Mouse (Mus musculus) left cerebral cortex, postnatal 4 days (tissue): Measurements from ENCODE around the gene March4. TPM values are rescaled to one million over a fixed set of nuclear protein-coding genes. Genes with fewer than 3 reads are reported as not detected.
A peak's percentile ranks its signal among the peaks of the same experiment; 100 is the strongest.

Source experiments
- DNase-seq: peaks from one replicate; pipeline ENCODE4 v3.0.0-alpha.2; 2022
- intact Hi-C: fragments of 180-260 bp; cut with DNase I; formaldehyde crosslinking; loops from one replicate; pipeline ENCODE4 v1.15.1; 2025
- total RNA-seq, 2 experiments: library from RNA; stranded (reverse); gene quantifications; 2 replicates each; pipeline ENCODE4 v1.2.3; 2021

Gene March4
- 10 to 100 TPM; 64.8 to 68.3 TPM for total RNA-seq

DNA sequence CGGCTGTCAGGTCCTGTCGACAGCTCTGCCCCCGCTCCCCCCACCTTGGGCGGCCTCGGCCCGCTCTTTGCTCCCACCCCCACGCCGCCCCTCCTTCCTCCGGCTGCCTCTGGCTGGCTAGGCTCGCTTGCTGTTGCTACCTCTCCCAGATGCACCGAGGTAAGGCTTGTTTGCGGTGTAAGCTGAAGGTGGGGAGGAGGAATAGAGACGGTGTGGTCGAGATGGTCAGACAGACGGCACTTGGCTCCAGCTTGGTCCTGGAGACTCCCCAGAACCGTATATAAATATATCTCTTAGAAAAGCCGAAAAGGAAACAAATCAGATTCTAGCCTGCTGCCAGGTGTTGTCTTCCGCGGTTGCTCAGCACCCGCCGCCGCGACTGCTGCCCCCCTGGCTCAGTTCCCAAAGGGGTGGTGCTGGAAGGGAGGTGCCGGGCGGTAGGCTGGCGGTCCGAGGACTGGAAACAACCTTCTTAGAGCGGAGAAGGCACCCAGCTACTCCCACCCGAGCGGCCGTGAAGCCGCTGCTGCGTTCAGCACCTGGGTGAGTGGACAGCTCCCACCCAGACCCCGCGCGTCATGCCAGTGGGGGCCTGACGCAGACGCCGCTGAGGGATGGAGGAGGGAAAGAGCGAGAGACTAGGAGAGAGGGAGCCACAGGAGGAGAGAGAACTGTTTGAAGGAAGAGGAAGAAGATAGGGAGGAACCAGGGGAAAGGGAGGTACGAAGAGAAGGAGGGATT, at the start of gene March4:
TSS of gene March4 (minus strand) at position 320 of the 741 bp plus-strand sequence.
- intact Hi-C loops = loop anchor here (5.0 kb wide), 1 partner anchor 41 kb away; no protein-coding TSS in a partner anchor

GRCm38 (mm10) chr1:72585971-72586875, 49.5 kb upstream of the March4 start:
- DNase-seq = no peak
- intact Hi-C loops = no loop called here

More for the DNA sequence above, at the start of gene March4:
- peak; percentile 88 for DNase-seq

GRCm38 (mm10) chr1:72583906-72584305, 47.2 kb upstream of the March4 start:
- no peak for DNase-seq
- intact Hi-C loops = no loop called here

- intact Hi-C loops = no loop called here
- peak; percentile 92 for DNase-seq
Observed at GRCm38 (mm10) chr1:72582947-72583731, 46.4 kb upstream of the March4 start, which contains the start of gene Smarcal1. Smarcal1 (plus strand) TSS chr1:72583251.

GRCm38 (mm10) chr1:72578806-72579205, 42.1 kb upstream of the March4 start:
- DNase-seq = no peak
- intact Hi-C loops = loop anchor here (5.0 to 10.0 kb wide), 2 partner anchors 42 to 104 kb away; partner anchors contain the start of gene March4

- DNase-seq = no peak
Observed at GRCm38 (mm10) chr1:72578351-72578750, 41.6 kb upstream of the March4 start.

GRCm38 (mm10) chr1:72577481-72577922, 40.8 kb upstream of the March4 start:
- intact Hi-C loops = loop anchor here (5.0 to 10.0 kb wide), 2 partner anchors 40 to 103 kb away; partner anchors contain the start of gene March4
- DNase-seq = no peak

More at GRCm38 (mm10) chr1:72578351-72578750, 41.6 kb upstream of the March4 start:
- intact Hi-C loops = loop anchor here (5.0 to 10.0 kb wide), 2 partner anchors 41 to 104 kb away; partner anchors contain the start of gene March4

- intact Hi-C loops = loop anchor here (5.0 to 10.0 kb wide), 2 partner anchors 38 to 100 kb away; partner anchors contain the start of gene March4
- no peak for DNase-seq
Observed at GRCm38 (mm10) chr1:72575121-72575520, 38.4 kb upstream of the March4 start.

- intact Hi-C loops = loop anchor here (5.0 to 10.0 kb wide), 2 partner anchors 37 to 100 kb away; partner anchors contain the start of gene March4
- no peak for DNase-seq
Observed at GRCm38 (mm10) chr1:72574608-72575007, 37.9 kb upstream of the March4 start.

DNA sequence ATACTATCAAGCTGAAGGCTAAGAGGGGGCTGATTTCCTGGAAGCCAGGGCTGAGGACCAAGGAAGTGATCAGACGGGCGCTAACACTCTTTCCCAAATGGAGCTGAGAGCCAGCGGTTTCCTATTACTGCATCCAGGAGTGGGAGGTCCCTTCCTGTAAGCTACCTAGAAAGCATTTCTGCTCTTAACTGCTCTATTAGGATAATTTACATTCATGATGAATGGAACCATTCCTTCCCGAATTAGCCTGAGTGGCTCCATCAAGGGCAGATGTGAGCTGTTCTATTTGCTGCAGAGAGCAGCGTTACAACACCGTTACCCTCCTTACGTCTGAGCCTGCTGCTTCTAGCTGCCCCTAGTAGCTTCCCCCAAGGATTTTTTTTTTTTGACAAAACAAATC, 37.3 kb upstream of the March4 start:
- DNase-seq = no peak
- intact Hi-C loops = loop anchor here (10.0 kb wide), 1 partner anchor 99 kb away; no protein-coding TSS in a partner anchor

GRCm38 (mm10) chr1:72568725-72569124, 32.0 kb upstream of the March4 start:
- no peak for DNase-seq
- intact Hi-C loops = no loop called here

DNA sequence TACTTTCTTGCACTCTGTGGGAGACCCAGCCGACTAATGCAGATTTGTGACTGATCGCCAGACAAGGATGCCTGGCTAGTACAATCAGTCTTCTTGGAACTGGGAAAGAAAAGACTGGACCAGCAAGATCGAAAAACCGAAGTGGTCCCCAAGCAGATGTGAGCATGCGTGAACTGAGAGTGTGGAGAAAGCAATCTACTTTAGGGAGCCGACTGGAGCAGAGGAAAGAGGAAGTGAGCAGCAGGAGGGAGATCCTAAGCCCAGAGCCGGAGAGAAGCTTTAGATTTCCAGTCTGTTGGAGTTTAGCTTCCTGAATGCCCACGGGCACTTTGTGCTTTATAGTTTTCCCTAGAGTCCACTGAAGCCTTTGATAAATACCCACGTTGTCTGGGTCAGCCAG, 30.3 kb upstream of the March4 start:
- intact Hi-C loops = no loop called here
- DNase-seq = no peak

- intact Hi-C loops = no loop called here
- DNase-seq = no peak
Observed at GRCm38 (mm10) chr1:72564334-72564962, 27.7 kb upstream of the March4 start.

GRCm38 (mm10) chr1:72558625-72559024, 21.9 kb upstream of the March4 start:
- peak; percentile 20 for DNase-seq
- intact Hi-C loops = no loop called here

DNA sequence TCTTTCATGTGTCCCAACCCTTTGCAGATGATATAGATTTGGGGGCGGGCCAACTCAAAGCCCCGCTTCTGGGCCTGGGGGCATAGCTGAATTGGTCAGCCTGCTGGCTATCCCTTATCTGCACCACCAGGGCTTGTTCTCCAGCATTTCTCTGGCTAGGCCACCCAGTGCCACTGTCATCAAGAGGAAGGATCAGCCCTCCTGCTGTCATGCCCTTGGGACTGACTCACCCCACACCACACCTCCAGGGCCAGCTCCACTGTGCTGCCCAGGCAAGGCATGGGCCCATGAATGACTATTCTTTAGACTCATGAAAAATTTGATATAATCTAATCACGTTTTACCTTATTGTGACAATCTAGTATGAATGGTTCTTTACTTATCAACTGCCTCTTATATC, 19.7 kb upstream of the March4 start:
- DNase-seq = no peak
- intact Hi-C loops = no loop called here

DNA sequence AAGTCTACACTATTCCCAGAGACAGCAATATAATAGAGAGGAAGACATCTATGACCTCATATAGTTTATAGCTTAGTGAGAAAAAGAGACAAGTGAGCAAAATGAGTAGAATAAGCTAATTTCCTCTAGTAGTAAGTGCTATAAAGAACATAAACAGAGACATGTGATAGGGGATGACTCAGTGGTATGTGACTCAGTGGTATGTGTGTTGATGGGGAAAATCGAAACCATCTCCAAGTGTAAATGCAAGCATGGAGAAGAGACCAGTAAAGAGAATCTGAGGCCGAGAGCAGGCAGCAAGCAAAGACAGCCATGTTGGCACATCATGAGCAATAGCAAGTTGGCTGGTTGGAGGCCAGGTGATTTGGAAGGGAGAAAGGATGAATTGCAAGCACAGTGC, 13.6 kb upstream of the March4 start:
- intact Hi-C loops = no loop called here
- no peak for DNase-seq

GRCm38 (mm10) chr1:72538266-72538665, 1.5 kb upstream of the March4 start:
- intact Hi-C loops = loop anchor here (5.0 kb wide), 1 partner anchor 39 kb away; no protein-coding TSS in a partner anchor
- DNase-seq = peak; percentile 8

DNA sequence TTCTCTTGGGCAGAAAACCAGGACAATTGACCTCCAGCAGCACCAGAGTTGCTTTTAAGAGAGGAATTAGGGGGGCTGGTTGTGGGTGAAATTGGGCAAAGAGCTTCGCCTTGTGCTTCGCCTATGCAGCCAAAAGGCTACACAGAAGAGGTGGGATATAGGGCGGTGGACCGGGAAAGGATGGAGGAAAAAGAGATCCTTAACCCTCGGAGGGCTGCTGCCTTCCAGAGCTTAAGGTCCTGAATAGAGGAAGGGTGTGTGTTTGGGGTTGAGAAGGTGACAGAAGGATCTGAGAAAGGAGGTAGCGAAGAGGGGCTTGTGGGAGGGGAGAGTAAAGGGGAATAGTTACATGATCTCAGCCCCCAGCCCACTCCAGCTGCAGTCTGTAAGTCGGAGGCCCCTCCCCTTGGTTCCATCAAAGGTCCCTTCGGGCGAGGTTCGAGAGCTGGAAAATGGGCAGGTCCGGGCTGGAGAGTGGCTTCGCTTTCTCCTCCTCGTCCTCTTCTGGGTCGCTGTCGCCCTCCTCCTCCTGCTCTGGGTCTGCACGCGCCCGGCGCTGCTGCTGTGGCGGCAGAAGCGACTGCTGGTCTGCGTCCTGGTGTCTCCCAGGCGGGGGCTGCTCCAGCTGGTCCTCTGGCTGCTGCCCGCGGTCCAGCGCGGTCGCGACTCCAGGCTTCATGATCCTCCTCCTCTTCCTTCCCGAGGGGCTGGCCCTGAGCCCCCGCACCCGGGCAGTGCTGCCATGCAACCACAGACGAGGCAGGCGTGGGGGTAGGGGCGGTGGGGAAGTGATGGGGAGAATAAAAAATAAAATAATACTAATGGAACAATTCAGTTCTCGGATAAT, 782 bp downstream of the March4 start:
- DNase-seq = peak; percentile 72
- intact Hi-C loops = loop anchor here (5.0 kb wide), 1 partner anchor 41 kb away; no protein-coding TSS in a partner anchor
